Mouse (Mus musculus) E14TG2a.4 (cell line): ENCODE data around the gene Pip5kl1.
A peak's percentile ranks its signal among the peaks of the same experiment; 100 is the strongest.

Experiments
- H3K27me3 ChIP-seq: 2 replicates; pipeline ENCODE4 v1.6.1; 2014; ENCODE audit warnings: low read length, control low read depth; ENCODE audit not compliant: insufficient read depth
- H3K36me3 ChIP-seq: 2 replicates; pipeline ENCODE4 v1.6.1; 2014; ENCODE audit warnings: low read length, control low read depth; ENCODE audit not compliant: insufficient read depth
- H3K4me1 ChIP-seq: replicated peaks from 2 replicates; pipeline ENCODE4 v1.6.1; 2014; ENCODE audit warnings: low read depth, low read length, control low read depth
- H3K4me3 ChIP-seq: replicated peaks from 2 replicates; pipeline ENCODE4 v1.5.1; 2014; ENCODE audit warnings: mild to moderate bottlenecking, low read length
- H3K9me3 ChIP-seq: 2 replicates; pipeline ENCODE4 v1.6.1; 2014; ENCODE audit warnings: low read length, control low read depth
- CTCF ChIP-seq: conservative IDR thresholded peaks from 2 replicates; pipeline ENCODE4 v1.5.1; 2014; ENCODE audit warnings: low read length
- NANOG ChIP-seq: IDR thresholded peaks from 2 replicates; pipeline ENCODE4 v1.6.1; 2014; ENCODE audit warnings: borderline replicate concordance, low read length, mixed read lengths
- POU5F1 ChIP-seq: IDR thresholded peaks from 2 replicates; pipeline ENCODE4 v1.6.1; 2014; ENCODE audit warnings: low read length, borderline replicate concordance

Pip5kl1 gene

GRCm38 (mm10) chr2:32574497-32574896, at the start of gene Pip5kl1:
Pip5kl1 (plus strand) TSS chr2:32574797.
- Histone ChIP-seq H3K4me1 (peaks cover 53% of the 10 kb centered on the region), H3K36me3 (peaks cover 23% of the 10 kb centered on the region), H3K4me3 (peak within 1 kb of the TSS; percentile 84), H3K27me3 (peaks cover 28% of the 10 kb centered on the region), H3K9me3 (no peaks in the 10 kb centered on the region)
- TF ChIP-seq NANOG (no peak), CTCF (no peak), POU5F1 (no peak)

GRCm38 (mm10) chr2:32525816-32526215, 48.8 kb upstream of the Pip5kl1 start:
- H3K4me3 ChIP-seq: no peak overlapping the region
- no peaks in the 10 kb centered on the region for H3K36me3 ChIP-seq
- H3K27me3 ChIP-seq: peaks cover 14% of the 10 kb centered on the region
- TF ChIP-seq POU5F1 (no peak), CTCF (no peak), NANOG (no peak)
- H3K9me3 ChIP-seq: no peaks in the 10 kb centered on the region
- H3K4me1 ChIP-seq: peaks cover 24% of the 10 kb centered on the region

- no peaks in the 10 kb centered on the region for H3K36me3 ChIP-seq
- peaks cover 14% of the 10 kb centered on the region for H3K27me3 ChIP-seq
- H3K9me3 ChIP-seq: no peaks in the 10 kb centered on the region
- TF ChIP-seq NANOG: no peak
- no peak for TF ChIP-seq POU5F1
- no peak for TF ChIP-seq CTCF
- peaks cover 24% of the 10 kb centered on the region for H3K4me1 ChIP-seq
- no peak overlapping the region for H3K4me3 ChIP-seq
Observed at GRCm38 (mm10) chr2:32527468-32527966, 47.1 kb upstream of the Pip5kl1 start.

GRCm38 (mm10) chr2:32528326-32528725, 46.3 kb upstream of the Pip5kl1 start:
- Histone ChIP-seq H3K4me3 (no peak overlapping the region), H3K36me3 (no peaks in the 10 kb centered on the region), H3K9me3 (no peaks in the 10 kb centered on the region), H3K27me3 (peaks cover 10% of the 10 kb centered on the region), H3K4me1 (peaks cover 28% of the 10 kb centered on the region)
- no peak for TF ChIP-seq NANOG
- TF ChIP-seq CTCF: no peak
- TF ChIP-seq POU5F1: no peak

- Histone ChIP-seq H3K36me3 (no peaks in the 10 kb centered on the region), H3K27me3 (peaks cover 3% of the 10 kb centered on the region; the same call in 1 of the 2 replicates), H3K9me3 (no peaks in the 10 kb centered on the region), H3K4me1 (peaks cover 26% of the 10 kb centered on the region), H3K4me3 (no peak overlapping the region)
- TF ChIP-seq CTCF (no peak), NANOG (no peak), POU5F1 (no peak)
Observed at GRCm38 (mm10) chr2:32530479-32530878, 44.1 kb upstream of the Pip5kl1 start.

- Histone ChIP-seq H3K4me1 (peaks cover 41% of the 10 kb centered on the region), H3K27me3 (peaks cover 4% of the 10 kb centered on the region; the same call in 1 of the 2 replicates), H3K9me3 (no peaks in the 10 kb centered on the region), H3K36me3 (no peaks in the 10 kb centered on the region), H3K4me3 (0 out of 2 replicates have a peak overlapping the region, but pooled peaks have one; percentile 1)
- TF ChIP-seq NANOG: no peak
- no peak for TF ChIP-seq CTCF
- TF ChIP-seq POU5F1: no peak
Observed at GRCm38 (mm10) chr2:32533163-32533562, 41.4 kb upstream of the Pip5kl1 start.

GRCm38 (mm10) chr2:32534061-32534732, 40.4 kb upstream of the Pip5kl1 start:
- Histone ChIP-seq H3K4me1 (peaks cover 51% of the 10 kb centered on the region), H3K36me3 (no peaks in the 10 kb centered on the region), H3K27me3 (peaks cover 4% of the 10 kb centered on the region; the same call in 1 of the 2 replicates), H3K4me3 (peak overlapping the region; percentile 92), H3K9me3 (no peaks in the 10 kb centered on the region)
- no peak for TF ChIP-seq POU5F1
- no peak for TF ChIP-seq CTCF
- TF ChIP-seq NANOG: no peak

GRCm38 (mm10) chr2:32534733-32535471, 39.7 kb upstream of the Pip5kl1 start, which contains the start of gene Fam102a:
Fam102a (plus strand) TSS chr2:32535332.
- H3K4me1 ChIP-seq: peaks cover 59% of the 10 kb centered on the region
- H3K27me3 ChIP-seq: peaks cover 4% of the 10 kb centered on the region; the same call in 1 of the 2 replicates
- TF ChIP-seq CTCF (no peak), POU5F1 (no peak), NANOG (no peak)

More at GRCm38 (mm10) chr2:32534733-32535471, 39.7 kb upstream of the Pip5kl1 start, which contains the start of gene Fam102a:
- Histone ChIP-seq H3K4me3 (peak within 1 kb of the TSS; percentile 92), H3K36me3 (no peaks in the 10 kb centered on the region), H3K9me3 (no peaks in the 10 kb centered on the region)
